Mouse (Mus musculus): ENCODE measurements around the gene Tmcc3. TPM values are rescaled to one million over a fixed set of nuclear protein-coding genes. Genes with fewer than 3 reads are reported as not detected.

Tmcc3 gene
- total and polyA plus RNA-seq, 3 experiments = 11.3 to 30.1 (median 23.1) TPM

GRCm38 (mm10) chr10:94496826-94497440 is 185.2 kb downstream of the Tmcc3 start:
- Histone ChIP-seq H3K79me2 (replicated peaks; ENCODE audit: control insufficient read depth, extremely low read depth, insufficient read depth, poor library complexity, severe bottlenecking) (peaks cover 2% of the 10 kb centered on the region; the same call in 1 of the 2 replicates), H3K27ac (ENCODE audit: insufficient read depth, low read depth) (no peak overlapping the region), H3K4me2 (ENCODE audit: insufficient read depth, low read depth, poor library complexity, severe bottlenecking) (no peak overlapping the region), H3K4me3 (replicated peaks in 1 of 3; ENCODE audit: low read depth in 2 of 3, low read length in 2 of 3, poor library complexity in 1 of 3) (no peak overlapping the region), H3K4me1 (ENCODE audit: control insufficient read depth in 1 of 2, insufficient read depth in 2 of 2) (peaks cover 10 to 49% of the 10 kb centered on the region in 2 experiments; a peak in 3 of 4 replicates), H3K9ac (ENCODE audit: insufficient read depth, low read depth) (no peak overlapping the region), H3K9me3 (replicated peaks; ENCODE audit: low read length) (peaks cover 2% of the 10 kb centered on the region), H3K36me3 (replicated peaks in 1 of 2; ENCODE audit: control insufficient read depth in 1 of 2, insufficient read depth in 1 of 2, low read length in 1 of 2) (peaks cover 19 to 48% of the 10 kb centered on the region in 2 experiments), H3K27me3 (replicated peaks) (no peaks in the 10 kb centered on the region)
- in situ Hi-C loops (cut with MboI; ENCODE audit: low pct_ligation_motif_present, low pct_unique_long_range_greater_than_20kb, low sequenced_read_pairs) (no loop called here), dilution Hi-C loops (cut with MboI; ENCODE audit: extremely low pct_ligation_motif_present, extremely low pct_unique_long_range_greater_than_20kb, low sequenced_read_pairs) (no loop called here)
- TF ChIP-seq TBP (conservative IDR thresholded peaks at IDR 0.05; ENCODE audit: low read depth, low read length) = no peak
- TF ChIP-seq RAD21 (IDR thresholded peaks at IDR 0.05; ENCODE audit: low read depth, low read length) = no peak
- no peak for TF ChIP-seq TCF12 (IDR thresholded peaks at IDR 0.05; ENCODE audit: low read depth, low read length)
- no peak for TF ChIP-seq MAZ (IDR thresholded peaks at IDR 0.05; ENCODE audit: low read depth, low read length)
- no peak for TF ChIP-seq POLR2AphosphoS2 (IDR thresholded peaks at IDR 0.05; ENCODE audit: low read depth, low read length)
- no peak for TF ChIP-seq ZC3H11A (IDR thresholded peaks at IDR 0.05; ENCODE audit: low read depth, low read length)
- TF ChIP-seq NRF1 (IDR thresholded peaks at IDR 0.05; ENCODE audit: low read depth, low read length) = no peak
- no peak for TF ChIP-seq JUN (IDR thresholded peaks at IDR 0.05; ENCODE audit: insufficient read depth, low read depth, low read length)
- no peak for TF ChIP-seq UBTF (IDR thresholded peaks at IDR 0.05; ENCODE audit: low read depth, low read length)
- TF ChIP-seq GABPA (IDR thresholded peaks at IDR 0.05; ENCODE audit: insufficient replicate concordance, low read depth, low read length) = no peak
- TF ChIP-seq ELF1 (IDR thresholded peaks at IDR 0.05; ENCODE audit: low read depth, low read length) = no peak
- TF ChIP-seq RCOR1 (conservative IDR thresholded peaks at IDR 0.05; ENCODE audit: low read depth, low read length) = no peak
- no peak for TF ChIP-seq MXI1 (IDR thresholded peaks at IDR 0.05; ENCODE audit: low read depth, low read length)
- DNase-seq (ENCODE audit: extremely low read depth) = no peak

DNA sequence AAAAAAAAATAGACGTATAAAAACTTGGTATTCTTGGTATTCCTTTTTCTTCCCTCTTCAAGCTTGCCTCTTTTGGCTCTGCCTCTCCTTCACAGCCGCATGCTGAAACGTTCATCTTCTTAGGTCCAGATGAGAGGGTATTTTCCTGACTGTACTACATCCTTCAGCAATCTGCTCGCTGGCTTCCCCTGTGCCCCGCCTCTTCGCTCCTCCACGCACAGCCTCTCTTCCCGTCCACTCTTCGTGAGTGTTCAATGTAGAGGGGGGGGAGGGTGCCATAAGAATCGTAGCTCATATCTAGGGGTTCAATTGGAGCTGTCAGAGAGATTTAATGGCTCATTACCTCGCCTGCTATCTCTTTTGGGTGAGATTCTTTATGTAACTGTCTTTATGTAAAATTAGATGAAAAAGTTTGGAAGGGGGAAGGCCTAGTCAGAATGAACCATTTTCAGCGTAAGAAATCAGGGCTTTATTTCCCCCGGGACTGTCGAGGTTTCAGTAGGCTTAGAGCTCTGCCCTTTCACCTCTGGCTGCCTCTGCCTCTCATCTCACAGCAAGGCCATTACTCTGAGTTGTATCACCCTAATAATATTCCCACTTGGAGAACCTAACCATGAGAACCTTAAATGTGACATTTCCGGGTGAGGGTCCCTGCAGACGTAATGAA is 188.6 kb downstream of the Tmcc3 start:
- peaks cover 8 to 34% of the 10 kb centered on the region in 2 experiments; a peak in 3 of 4 replicates for H3K4me1 ChIP-seq (ENCODE audit: control insufficient read depth in 1 of 2, insufficient read depth in 2 of 2)
- in situ Hi-C loops (cut with MboI; ENCODE audit: low pct_ligation_motif_present, low pct_unique_long_range_greater_than_20kb, low sequenced_read_pairs) = no loop called here
- H3K4me3 ChIP-seq (replicated peaks in 1 of 3; ENCODE audit: low read depth in 2 of 3, low read length in 2 of 3, poor library complexity in 1 of 3) = no peak overlapping the region
- H3K9ac ChIP-seq (ENCODE audit: insufficient read depth, low read depth) = no peak overlapping the region
- TF ChIP-seq JUND (conservative IDR thresholded peaks at IDR 0.05; ENCODE audit: low read depth, low read length) (no peak), IRF4 (IDR thresholded peaks at IDR 0.05; ENCODE audit: low read depth, low read length) (peak; percentile 53; the same call in 1 of the 2 replicates)
- H3K27me3 ChIP-seq (replicated peaks) = no peaks in the 10 kb centered on the region
- no peaks in the 10 kb centered on the region for H3K9me3 ChIP-seq (replicated peaks; ENCODE audit: low read length)
- peaks cover 2% of the 10 kb centered on the region; the same call in 1 of the 2 replicates for H3K79me2 ChIP-seq (replicated peaks; ENCODE audit: control insufficient read depth, extremely low read depth, insufficient read depth, poor library complexity, severe bottlenecking)
- DNase-seq (ENCODE audit: extremely low read depth) = peak; percentile 69
- H3K27ac ChIP-seq (ENCODE audit: insufficient read depth, low read depth) = no peak overlapping the region
- H3K36me3 ChIP-seq (replicated peaks in 1 of 2; ENCODE audit: control insufficient read depth in 1 of 2, insufficient read depth in 1 of 2, low read length in 1 of 2) = peaks cover 7 to 42% of the 10 kb centered on the region in 2 experiments
- dilution Hi-C loops (cut with MboI; ENCODE audit: extremely low pct_ligation_motif_present, extremely low pct_unique_long_range_greater_than_20kb, low sequenced_read_pairs) = no loop called here
- no peak overlapping the region for H3K4me2 ChIP-seq (ENCODE audit: insufficient read depth, low read depth, poor library complexity, severe bottlenecking)
